Mouse (Mus musculus): ENCODE measurements around the gene Capn7.

GRCm38 (mm10) chr14:31392300-31392699 is 55.9 kb downstream of the Capn7 start:
- no peak for TF ChIP-seq CTCF (IDR thresholded peaks at IDR 0.05; ENCODE audit: low read depth, low read length)
- TF ChIP-seq POLR2A (IDR thresholded peaks at IDR 0.05; ENCODE audit: insufficient read depth, low read length) = no peak
